Mouse (Mus musculus) ES-CJ7 (cell line): ENCODE results near the gene Mapk8ip1.
A peak's percentile ranks its signal among the peaks of the same experiment; 100 is the strongest.

ENCODE experiments used
- DNase-seq: peaks from one replicate; pipeline ENCODE4 v3.0.0; 2011; ENCODE audit warnings: low read depth, low spot score

Gene Mapk8ip1

DNA sequence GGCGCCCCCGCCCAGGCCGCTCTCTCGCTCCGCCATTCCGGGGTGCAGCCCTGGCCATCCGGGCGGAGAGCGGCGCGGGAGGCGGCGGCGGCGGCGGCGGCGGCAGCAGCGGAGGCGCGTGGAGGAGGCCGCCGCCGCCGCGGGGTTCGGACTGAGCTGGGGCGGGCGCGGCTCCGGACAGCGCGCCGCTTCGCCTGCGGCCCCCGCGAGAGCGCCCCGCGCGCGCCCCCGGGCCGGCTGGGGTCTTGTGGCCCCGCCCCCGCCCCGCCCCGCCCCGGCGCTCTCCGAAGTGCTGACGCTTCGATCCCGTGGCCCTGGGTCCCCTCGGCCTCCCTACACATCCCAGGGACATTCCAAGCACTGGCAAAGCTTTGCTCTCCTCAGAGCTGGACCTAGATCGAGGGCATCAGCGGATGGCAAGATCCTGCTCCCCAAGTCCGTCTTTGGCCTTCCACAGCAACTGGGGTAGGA is at the start of gene Mapk8ip1:
Gene Mapk8ip1, minus strand, starts transcription at position 173 of the 471 bp plus-strand sequence.
- DNase-seq, result peak; percentile 28

DNA sequence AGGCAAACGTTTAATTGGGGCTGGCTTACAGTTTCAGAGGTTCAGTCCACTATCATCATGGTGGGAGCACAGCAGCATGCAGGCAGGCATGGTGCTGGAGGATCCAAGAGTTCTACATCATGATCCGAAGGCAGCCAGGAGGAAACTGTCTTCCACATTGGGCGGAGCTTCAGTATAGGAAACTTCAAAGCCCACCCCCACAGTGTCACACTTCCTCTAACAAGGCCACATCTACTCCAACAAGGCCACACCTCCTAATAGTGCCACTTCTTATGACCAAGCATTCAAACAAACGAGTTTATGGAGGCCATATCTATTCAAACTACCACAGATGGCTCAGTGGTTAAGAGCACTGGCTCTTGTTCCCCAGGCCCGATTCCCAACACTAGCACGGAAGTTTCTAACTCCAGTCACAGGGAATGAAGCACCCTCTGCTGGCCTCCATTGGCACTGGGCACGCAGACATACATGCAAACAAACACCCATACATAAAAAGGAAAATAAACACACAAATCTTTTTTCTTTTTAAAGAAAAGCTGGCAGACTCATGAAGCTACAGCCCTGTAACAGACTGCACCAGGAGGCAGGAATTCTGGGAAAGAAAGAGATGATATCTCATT is 46.2 kb upstream of the Mapk8ip1 start:
- DNase-seq, result peak; percentile 39

DNA sequence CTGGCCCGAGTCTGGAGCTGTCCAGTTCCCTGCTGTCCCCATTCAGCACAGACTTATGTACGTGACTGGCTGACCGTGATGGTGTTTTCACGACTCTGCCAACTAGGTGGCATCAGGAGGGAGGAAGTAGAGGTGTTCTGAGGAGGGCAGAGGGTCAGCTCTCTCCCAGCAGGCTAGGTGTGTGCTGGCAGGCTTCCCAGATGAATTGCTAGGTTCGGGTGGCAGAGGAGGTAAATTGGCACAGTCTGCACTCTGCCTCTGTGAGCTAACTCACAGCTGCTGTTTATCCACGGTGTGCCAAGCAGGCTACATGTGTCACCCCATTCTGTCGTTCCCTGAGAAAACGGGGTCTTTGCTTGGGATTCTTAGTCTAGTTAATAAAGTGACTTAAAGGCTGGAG is 45.6 kb upstream of the Mapk8ip1 start:
- DNase-seq, result no peak

DNA sequence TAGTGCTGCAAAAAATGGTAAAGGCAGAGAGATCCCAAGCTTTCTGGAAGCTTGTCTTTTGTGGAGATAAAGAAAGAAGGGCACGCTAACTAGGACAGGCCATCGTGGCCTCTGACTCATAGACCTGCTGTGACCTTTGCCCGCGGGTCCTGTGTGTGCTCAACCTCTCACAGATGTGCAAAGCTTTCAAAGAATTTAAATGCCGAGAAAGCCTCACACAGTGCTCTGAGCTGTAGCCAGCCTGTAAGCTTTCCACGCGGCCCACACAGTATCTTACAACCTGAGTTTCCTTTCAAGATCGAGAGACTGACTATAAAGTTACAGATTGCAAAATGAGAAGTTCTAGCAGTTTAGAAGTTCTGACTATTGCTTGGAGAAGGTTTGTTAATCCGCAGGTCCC is 44.8 kb upstream of the Mapk8ip1 start:
- no peak for DNase-seq

DNA sequence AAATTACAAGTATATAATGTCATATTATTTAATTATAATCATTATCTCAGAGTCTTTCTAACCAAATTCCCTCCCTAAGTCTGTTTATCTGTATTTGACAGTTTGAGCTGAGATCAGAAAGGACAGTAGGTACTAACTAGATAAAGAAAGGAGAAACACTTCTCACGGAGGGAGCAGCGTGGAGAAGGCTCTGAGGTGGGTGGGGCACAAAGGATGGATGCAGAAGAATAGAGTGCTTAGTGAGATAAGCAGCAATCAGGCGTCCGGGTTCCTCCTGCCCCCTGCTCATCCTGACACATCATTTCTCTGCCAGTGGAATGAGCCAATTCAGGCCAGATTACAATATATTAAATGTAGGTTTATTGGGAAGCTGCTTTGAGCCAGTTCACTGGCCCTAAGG is 43.3 kb upstream of the Mapk8ip1 start:
- DNase-seq, result no peak

DNA sequence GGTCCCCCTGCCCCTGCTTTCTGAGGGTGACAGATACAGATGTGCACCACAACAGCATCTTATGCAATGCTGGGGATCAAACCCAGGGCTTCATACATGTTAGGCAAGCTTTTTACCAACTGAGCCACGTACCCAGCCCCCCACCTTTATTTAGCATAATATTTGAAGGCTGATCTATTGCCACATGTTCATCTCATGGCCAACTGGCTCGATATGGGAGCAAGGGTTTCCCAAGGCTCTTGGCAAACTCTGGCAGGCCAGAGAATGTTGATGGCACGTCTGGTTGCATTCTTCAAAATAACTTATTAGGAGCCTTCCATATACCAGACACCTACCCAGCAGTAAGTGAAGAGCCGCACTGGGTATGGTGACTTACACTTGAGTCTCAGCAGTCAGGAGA is 42.2 kb upstream of the Mapk8ip1 start:
- no peak for DNase-seq

DNA sequence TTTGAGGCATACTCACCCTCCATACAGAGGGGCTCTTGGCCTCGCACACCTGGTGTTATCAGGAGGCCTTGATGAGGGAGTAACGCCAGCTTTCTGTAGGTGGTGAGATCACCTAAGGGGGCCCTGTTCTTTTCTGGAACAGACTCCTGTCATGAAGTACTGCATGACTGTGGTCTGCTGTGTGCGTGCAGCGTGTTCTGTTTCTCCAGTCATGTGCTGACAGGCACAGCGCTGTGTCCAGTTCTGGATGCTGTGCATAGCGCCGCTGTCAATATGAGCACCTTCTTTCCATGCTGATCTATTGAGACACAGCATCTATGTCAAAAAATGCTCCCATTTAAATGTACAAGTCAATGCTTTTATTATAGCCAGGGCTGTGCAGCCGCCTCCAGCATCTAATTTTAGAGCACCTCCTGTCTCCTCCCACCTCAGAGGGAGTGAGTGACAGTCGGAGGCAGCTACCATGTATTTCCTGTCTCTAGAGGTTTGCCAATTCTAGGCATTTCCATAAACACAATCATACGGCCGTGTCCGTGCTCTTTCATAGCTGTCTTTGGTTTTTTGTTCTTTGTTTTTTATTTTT is 41.4 kb upstream of the Mapk8ip1 start:
- no peak for DNase-seq

DNA sequence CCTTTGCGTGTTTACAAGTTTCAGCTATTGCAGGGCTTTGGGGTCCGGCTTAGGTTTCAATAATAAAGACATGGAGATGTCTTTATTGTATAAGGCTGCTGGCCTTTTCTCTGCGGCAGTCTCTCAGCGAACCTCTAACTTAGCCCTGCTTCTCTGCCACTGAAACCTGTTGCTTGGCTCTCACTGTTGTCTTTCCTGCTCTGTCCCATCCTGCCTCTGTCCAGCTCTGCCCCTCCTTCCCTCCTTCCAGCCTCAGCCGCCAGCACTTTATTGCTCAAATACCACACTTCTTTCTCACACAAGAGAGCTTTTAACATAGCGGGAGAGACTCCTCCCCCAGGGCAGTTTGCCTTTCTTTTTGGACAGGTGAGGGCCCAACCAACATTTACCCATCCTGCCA is 39.4 kb upstream of the Mapk8ip1 start:
- no peak for DNase-seq

DNA sequence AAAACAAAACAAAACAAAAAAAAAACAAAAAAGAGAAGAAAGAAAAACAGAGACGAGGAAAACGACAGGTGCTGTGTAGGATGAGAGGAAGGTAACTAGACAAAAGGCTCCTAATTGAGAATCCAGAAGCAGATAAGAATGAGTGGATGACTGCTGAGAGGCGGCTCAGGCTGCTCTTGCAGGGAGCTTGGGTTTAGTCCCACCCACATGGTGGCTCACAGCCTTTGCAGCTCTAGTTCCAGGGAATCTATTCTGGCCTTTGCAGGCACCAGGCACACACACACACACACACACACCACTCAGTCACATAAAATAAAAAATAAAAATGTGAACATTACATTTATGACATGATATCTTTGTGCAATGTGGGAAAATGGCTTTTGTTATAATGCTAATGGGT is 37.5 kb upstream of the Mapk8ip1 start:
- DNase-seq, result no peak

DNA sequence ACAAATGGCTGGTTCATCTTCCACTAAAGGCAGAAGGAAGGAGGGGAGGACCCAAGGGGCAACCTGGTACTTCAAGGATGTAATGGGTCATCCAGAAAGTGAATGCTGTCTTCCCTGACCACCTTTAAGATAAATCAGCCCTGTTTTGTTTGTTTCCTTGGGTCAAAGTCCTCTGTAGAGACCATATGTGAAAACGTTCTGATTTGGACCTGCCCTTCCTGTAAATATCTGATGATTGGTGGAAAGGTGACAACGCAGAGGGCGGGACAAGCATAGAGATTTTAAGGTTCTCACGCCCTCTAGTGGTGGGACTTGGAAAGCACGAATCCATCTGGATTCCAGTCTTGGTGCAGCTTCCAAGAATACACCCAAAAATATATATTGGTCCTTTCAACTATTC is 36.8 kb upstream of the Mapk8ip1 start:
- DNase-seq, result peak; percentile 90

DNA sequence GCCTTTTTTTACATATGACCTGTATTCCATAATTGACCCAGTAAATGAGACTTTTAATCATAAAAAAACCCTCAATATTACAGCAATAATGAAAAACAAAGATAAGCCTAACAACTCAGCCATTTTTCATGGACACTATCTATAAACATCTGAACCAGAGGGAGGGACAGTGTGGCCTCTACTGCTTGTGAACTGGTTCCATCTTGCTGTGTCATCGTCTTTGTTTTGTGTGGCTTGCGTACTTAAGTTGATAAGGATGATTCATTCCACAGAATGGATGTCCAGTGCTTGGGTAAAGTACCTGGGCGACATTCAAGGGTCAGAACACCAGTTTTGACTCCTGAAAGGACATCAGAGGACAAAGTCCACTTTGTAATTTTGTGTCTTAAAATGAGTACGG is 36.3 kb upstream of the Mapk8ip1 start:
- no peak for DNase-seq

DNA sequence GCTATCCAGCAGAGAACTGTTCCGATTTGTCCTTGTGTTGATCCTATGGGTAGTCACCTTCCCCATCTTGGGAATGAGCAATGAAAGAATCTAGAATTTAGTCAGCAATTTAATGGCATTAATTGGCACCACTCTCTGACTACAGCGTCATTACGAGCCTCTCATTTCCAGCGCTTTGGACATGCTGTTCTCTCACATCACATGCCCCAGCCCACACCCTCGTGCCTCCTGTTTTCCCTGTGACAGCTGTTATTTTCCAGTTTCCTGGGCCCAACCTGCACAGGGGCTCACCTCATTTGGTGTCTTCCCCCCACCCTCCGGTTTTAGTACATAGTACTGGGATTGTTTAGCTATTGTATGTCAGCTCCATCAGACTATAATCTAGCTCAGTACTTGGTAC is 34.0 kb upstream of the Mapk8ip1 start:
- DNase-seq, result no peak

DNA sequence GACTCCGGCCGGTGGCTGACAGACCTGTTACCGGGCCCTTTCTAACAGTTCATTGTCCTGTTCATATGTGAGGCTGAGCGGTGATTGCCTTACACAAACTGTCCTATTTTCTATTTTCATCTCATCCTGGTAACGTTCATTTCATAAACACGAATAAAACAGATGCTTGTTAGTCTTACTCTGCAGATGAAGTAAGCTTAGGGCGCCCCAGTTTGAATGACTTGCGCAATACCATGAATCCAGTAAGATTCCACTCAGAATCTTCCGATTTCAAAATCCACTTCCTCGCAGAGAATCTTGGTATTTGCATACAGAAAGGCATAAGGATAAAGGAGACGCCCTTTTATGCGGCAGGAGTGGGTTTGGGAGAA is 33.3 kb upstream of the Mapk8ip1 start:
- no peak for DNase-seq

DNA sequence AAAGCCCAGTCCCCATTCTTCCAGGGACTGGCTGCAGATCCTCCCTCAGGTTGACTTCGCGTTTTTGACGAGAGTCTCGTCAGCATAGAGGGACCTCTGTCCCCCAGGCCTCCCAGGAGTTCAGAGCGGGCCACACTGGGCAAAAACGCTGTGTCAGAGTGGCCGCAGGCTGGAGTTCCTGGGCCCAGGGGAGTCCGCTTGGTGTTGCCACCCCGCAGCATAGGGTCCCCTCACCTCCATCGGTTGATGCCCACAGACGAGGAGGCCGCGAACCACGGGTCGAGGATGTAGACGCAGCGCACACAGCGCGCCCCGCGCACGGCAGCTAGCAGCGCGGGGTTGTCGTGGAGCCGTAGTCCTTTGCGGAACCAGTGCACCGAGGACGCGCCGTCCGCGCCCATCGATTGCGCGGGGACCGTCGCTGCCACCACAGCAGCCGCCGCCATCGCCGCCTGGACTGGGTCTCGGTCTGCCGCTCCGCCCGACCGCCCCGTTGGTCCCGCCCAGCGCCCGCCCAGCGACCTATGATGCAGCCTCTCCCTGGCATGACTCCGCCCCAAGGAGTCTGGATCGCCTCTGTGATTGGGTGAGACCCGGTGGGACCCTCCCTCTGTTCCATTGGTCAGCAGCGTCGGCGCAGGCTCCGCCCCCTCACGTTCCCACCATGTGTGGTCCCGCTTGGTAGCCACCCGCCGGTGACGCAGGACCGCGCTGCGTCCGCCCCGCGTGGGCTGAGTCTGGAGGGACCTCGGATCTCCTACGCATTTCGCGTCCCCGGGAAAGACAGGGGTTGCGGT is 32.7 kb upstream of the Mapk8ip1 start, which contains the start of gene Cry2:
Gene Cry2, minus strand, starts transcription at position 466 of the 797 bp plus-strand sequence.
- DNase-seq, result peak; percentile 98

DNA sequence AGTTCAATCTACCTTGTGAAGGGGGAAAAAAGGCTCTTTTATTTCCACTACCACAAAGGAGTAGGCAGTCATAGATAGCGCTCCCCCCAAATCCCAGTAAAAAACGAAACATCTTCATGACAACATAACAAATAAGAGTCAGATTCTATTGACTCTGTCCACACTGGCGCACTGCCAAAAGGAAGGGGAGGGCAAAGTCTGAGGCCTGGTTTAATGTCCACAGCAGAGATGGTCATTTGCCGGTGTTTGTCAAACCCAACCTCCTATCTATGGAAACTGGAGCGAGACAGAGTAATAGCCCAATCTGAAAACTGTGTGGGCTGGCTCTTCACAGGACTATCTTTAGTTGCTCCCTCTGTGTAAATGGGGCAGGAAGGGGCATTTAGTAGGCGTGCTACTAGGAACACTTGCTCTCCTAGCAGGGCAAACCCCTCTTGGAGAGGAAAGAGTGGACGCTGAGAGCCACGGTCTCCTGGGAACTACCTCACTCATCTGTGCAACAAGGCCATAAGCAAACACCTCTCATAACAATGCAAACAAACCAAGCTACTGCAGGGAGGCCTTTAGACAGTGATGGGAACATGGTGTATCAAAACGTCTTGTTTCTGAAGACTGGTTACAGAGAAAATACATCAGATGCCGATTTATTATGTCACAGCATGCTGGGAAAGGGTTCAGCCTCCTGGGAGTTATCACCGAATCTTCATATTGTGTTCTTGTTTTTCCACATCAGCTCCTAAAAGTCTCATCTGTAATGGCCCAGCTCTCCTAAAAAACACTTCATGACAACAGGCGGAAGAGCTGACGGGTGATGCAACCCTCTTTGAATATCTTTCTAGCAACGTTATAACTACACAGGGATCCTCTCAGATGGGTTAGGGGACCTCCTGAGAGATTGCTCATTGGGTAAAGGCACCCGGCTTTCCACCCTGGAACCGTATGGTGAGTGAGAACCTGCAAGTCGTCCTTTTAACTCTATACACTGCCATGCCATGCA is 31.5 kb upstream of the Mapk8ip1 start:
- DNase-seq, result no peak

DNA sequence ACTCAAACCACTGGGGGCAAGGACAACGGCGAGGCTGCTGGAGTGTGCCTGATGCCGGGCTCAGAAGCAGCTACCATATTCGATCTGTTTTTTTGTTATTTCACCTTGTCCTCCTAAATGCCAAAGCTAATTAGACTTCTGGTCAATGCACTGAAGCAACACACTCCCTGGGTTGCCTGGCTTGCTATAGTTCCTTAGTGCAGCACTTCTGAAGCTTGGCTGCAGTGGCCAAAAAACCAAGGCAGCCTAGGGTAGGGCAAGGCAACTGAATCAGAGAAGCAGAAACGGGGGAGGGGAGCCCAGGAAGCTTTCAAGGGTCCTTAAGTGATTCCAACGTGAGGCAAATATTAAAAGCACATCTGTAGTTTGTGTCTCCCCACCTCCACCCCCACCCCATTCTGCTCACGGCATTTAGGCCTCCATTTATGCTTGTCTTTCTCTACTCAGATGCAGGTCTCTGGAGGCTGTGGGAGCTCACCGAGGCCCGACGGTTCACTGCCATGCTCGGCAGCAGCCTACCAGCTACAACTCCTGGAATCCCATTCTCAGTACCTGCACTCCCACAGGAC is 30.6 kb upstream of the Mapk8ip1 start:
- no peak for DNase-seq

DNA sequence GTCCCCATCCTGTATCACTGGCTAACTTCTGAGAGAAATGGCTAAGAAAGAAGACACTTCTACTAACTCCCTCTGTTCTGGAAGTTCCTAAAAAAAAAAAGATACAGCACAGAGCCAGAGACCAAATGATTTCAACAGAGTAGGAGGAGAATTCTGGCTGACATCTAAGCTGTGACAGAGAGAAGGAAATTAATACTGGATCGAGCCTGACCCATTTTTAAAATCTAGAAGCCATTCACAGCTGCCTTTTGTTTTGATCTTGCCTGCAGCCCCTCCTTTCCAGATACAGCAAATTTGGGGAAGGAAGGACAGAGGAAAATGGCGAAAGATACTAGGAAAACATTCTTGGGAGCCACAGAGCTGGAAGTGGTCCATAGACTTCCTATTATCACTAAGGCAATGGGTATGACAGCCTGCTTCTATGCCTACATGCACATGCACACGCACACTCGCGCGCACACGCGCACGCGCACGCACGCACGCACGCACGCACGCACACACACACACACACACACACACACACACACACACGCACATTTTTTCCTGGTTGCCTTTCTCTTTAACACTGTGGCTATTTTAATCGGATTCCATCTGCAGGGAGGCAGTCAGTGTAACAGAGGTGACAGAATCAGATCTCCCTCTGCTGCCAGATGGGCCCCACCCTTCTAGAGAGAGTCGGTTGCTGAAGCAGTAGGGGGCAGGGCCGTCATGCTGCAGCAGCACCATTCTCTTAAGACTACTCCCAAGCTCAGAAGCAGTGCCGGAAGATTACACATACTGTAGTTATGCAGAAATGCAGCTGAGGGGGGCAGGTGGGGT is 29.9 kb upstream of the Mapk8ip1 start:
- peak; percentile 81 for DNase-seq

DNA sequence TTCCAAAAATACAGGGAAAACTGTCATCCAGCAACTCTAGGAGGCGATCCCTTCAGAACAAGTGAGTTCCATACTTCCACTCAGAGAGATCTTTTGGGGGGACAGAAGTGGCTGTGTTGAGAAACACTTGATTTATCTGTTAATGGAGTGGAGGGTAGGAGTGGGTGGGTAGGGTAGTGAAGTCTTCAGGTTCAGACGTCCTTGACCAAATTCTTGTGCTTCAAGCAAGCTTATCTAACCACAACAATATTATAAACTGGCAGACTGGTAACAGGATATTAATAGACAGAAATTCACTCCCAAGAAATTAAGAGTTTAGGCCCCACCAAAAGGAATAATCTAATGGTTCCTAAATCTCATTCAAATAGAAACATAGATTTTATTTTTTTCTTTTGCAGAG is 29.0 kb upstream of the Mapk8ip1 start:
- DNase-seq, result no peak

DNA sequence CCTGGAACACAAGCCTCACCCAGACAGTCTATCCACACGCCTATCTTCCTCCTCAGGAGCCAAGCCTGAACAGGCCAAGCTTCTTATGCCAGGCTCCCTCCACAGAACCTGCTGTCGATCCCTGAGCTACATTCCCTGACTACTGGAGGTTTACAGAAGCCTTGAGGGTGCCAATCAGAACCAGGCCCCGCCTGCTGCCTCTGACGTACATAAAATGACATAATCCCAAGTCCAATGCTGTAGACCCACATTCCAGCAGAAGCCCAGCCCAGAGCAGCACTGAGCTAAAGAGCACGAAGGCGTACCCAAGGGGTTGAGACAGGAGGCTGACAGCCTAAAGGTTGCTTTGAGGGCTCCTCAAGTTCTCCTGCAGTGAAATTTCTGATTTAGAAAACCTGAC is 26.8 kb upstream of the Mapk8ip1 start:
- DNase-seq, result peak; percentile 32

DNA sequence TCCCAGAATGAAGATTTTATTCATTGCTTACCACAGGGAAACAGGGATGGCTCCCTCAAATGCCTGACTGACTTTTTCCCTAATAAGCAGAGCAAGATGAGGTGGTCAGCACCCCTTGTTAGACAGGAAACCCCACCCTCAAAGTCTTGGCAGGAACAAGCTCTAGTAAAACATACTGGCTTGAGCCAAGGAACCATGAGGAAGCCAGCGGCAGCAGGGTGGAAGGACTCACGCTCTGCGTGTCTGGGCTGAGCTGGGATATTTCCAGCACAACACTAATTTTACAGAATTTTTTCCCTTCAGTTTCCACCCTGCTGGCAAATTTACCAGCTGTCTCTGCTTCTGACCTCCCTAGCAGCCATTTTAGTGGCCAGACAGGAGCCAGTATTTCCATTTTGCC is 25.4 kb upstream of the Mapk8ip1 start:
- DNase-seq, result no peak
